Mouse (Mus musculus): ENCODE measurements around the gene E130114P18Rik.

DNA sequence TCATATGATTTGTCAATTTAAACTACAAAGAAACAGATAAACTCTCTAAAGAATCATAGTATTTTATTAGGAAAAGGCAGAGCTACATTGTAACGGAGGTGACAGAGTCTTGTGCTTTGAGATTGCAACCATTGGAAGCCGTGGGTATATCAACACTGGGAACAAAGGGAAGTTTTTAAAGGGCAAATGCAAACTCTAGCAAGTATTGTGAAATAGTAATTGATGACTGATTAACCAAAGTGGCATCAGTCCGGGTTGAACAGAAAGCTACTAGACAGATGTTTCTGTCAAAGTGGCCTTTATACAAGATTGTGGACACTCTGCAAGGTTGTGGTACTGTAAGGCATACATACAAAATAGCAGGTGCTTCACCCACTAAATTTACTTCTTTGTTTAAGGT is 162.8 kb downstream of the E130114P18Rik start:
- TF ChIP-seq POLR2A (IDR thresholded peaks at IDR 0.05; ENCODE audit: borderline replicate concordance, extremely low read depth, insufficient read depth, insufficient read length, poor library complexity, severe bottlenecking) = no peak
- no peak for TF ChIP-seq CTCF (IDR thresholded peaks at IDR 0.05; ENCODE audit: borderline replicate concordance, extremely low read depth, insufficient read depth, insufficient read length)
